Mouse (Mus musculus) neural tube, embryonic 12.5 days (tissue): Measurements from ENCODE around the gene Bckdhb. TPM values are rescaled to one million over a fixed set of nuclear protein-coding genes. Genes with fewer than 3 reads are reported as not detected.

Source experiments
- ATAC-seq: fragments of 200-750 bp; cut with Nextera tagmentation; 2 replicates; pipeline ENCODE4 v1.8.0; 2017; ENCODE audit warnings: low read depth, mild to moderate bottlenecking, moderate TSS enrichment, moderate library complexity; ENCODE audit not compliant: low FRiP score
- H3K27ac ChIP-seq: fragments of 300-500 bp; sonication (generic); 2 replicates; pipeline ENCODE4 v1.5.1; 2016
- H3K27me3 ChIP-seq: fragments of 300-500 bp; sonication (generic); replicated peaks from 2 replicates; pipeline ENCODE4 v1.6.1; 2016; ENCODE audit warnings: mild to moderate bottlenecking
- H3K36me3 ChIP-seq: fragments of 300-500 bp; sonication (generic); 2 replicates; pipeline ENCODE4 v1.6.1; 2016; ENCODE audit warnings: mild to moderate bottlenecking
- H3K4me1 ChIP-seq: fragments of 300-500 bp; sonication (generic); 2 replicates; pipeline ENCODE4 v1.6.1; 2016
- H3K4me2 ChIP-seq: fragments of 300-500 bp; sonication (generic); replicated peaks from 2 replicates; pipeline ENCODE4 v1.6.1; 2016; ENCODE audit warnings: mild to moderate bottlenecking
- H3K4me3 ChIP-seq: fragments of 300-500 bp; sonication (generic); 2 replicates; pipeline ENCODE4 v1.5.1; 2016
- H3K9ac ChIP-seq: fragments of 300-500 bp; sonication (generic); 2 replicates; pipeline ENCODE4 v1.6.1; 2016; ENCODE audit warnings: mild to moderate bottlenecking
- H3K9me3 ChIP-seq: fragments of 300-500 bp; sonication (generic); 2 replicates; pipeline ENCODE4 v1.6.1; 2016; ENCODE audit warnings: mild to moderate bottlenecking
- WGBS: fragments of 180-500 bp; shearing (Covaris S2); methylation state at CpG from one replicate; pipeline ENCODE4 v1.1.7; 2016; 5-methylcytosine and 5-hydroxymethylcytosine counted together
- polyA plus RNA-seq: library from polyadenylated mRNA; unstranded; fragments of >200 nt; fragmentation: Nextera tagmentation; extraction: Ambion mirVana; gene quantifications from 2 replicates; pipeline ENCODE4 v1.2.1, GENCODE M21; 2016

Gene Bckdhb
- polyA plus RNA-seq, 1 experiment from 2014 or later, result 35.0 TPM

- Histone ChIP-seq H3K4me1 (no peaks in the 10 kb centered on the region), H3K4me3 (no peak overlapping the region), H3K36me3 (no peaks in the 10 kb centered on the region), H3K27me3 (no peaks in the 10 kb centered on the region), H3K27ac (no peak overlapping the region), H3K4me2 (no peak overlapping the region), H3K9ac (no peak overlapping the region), H3K9me3 (no peaks in the 10 kb centered on the region)
- WGBS, result 61% methylated on average over 5 of the region's 5 CpGs
- no peak for ATAC-seq
These were observed 192.4 kb downstream of the Bckdhb start for GRCm38 (mm10) chr9:84117337-84117736.

DNA sequence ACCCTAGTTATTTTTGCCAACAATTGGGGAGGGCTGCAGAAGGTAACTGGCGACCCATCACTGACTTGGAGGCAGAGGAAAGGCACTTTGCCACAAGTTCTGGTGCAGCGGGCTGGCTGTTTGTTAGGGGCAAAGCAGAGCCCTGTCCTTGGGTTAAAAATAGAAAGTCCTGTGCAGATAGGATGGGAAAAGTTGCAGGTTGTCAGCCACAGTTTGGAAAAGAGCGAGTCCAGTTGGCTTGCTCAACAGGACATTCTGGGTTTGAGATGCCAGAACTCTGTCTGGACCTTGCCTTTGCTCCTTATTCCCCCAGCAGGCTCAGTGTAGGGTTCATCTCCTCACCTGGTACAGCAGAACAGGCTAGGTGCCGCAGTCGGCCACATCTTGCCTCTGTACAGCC is 200.1 kb downstream of the Bckdhb start:
- ATAC-seq, result no peak
- 97% methylated on average over 5 of the region's 5 CpGs for WGBS
- Histone ChIP-seq H3K4me2 (no peak overlapping the region), H3K4me1 (no peaks in the 10 kb centered on the region), H3K9ac (no peak overlapping the region), H3K27ac (no peak overlapping the region), H3K27me3 (no peaks in the 10 kb centered on the region), H3K4me3 (no peak overlapping the region), H3K9me3 (no peaks in the 10 kb centered on the region), H3K36me3 (no peaks in the 10 kb centered on the region)

DNA sequence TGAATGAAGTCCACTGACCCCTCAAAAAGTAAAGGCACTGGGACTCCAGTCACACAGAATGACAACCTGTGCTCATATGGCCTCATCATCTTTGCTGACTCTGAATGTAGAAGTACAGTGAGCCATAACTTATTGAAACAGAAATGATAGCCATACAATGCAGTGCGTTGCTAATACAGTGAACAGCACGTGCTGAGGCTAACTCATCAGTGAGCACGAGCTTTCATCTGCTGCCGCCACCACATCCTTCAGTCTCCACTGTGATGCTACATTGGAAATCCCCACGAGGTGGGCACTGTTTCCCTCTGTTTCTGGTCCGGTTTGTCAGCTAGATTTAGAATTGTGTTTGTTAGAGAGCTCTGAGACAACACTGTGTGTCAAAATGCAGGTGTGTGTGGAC is 205.4 kb downstream of the Bckdhb start:
- no peak overlapping the region for H3K4me3 ChIP-seq
- no peak overlapping the region for H3K27ac ChIP-seq
- no peak overlapping the region for H3K9ac ChIP-seq
- no peak overlapping the region for H3K4me2 ChIP-seq
- 90% methylated on average over 6 of the region's 6 CpGs for WGBS
- H3K9me3 ChIP-seq, result no peaks in the 10 kb centered on the region
- ATAC-seq, result no peak
- H3K27me3 ChIP-seq, result no peaks in the 10 kb centered on the region
- H3K4me1 ChIP-seq, result no peaks in the 10 kb centered on the region
- H3K36me3 ChIP-seq, result no peaks in the 10 kb centered on the region

DNA sequence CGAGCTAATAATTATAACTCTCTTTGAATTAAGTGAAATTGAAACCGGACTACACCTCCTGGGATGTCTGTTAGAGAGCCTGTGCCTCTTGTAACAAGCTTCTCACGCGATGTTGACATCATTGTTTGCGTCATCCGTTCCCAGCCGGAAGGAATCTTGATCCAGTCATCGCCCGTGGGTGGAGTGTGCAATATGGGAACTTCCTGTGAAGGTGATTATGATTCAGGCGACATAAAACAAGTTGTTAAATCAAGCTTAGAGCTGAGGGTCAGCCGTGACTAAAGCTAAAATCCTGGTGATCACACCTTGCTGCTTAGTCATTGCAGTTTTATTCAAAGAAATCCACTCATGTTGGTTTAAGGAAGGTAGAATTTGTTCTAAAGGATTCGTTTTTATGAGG is 210.1 kb downstream of the Bckdhb start:
- no peak overlapping the region for H3K27ac ChIP-seq
- no peak overlapping the region for H3K4me3 ChIP-seq
- WGBS, result 92% methylated on average over 12 of the region's 12 CpGs
- H3K9me3 ChIP-seq, result no peaks in the 10 kb centered on the region
- H3K9ac ChIP-seq, result no peak overlapping the region
- ATAC-seq, result no peak
- H3K27me3 ChIP-seq, result no peaks in the 10 kb centered on the region
- no peaks in the 10 kb centered on the region for H3K36me3 ChIP-seq
- H3K4me1 ChIP-seq, result no peaks in the 10 kb centered on the region
- H3K4me2 ChIP-seq, result no peak overlapping the region

- Histone ChIP-seq H3K4me1 (no peaks in the 10 kb centered on the region), H3K4me2 (no peak overlapping the region), H3K9me3 (no peaks in the 10 kb centered on the region), H3K27me3 (no peaks in the 10 kb centered on the region), H3K36me3 (no peaks in the 10 kb centered on the region), H3K4me3 (no peak overlapping the region), H3K27ac (no peak overlapping the region), H3K9ac (no peak overlapping the region)
- ATAC-seq, result no peak
- 90% methylated on average over 6 of the region's 6 CpGs for WGBS
These were observed 212.2 kb downstream of the Bckdhb start for GRCm38 (mm10) chr9:84137192-84137591.

- Histone ChIP-seq H3K9ac (no peak overlapping the region), H3K27ac (no peak overlapping the region)
- WGBS, result 90% methylated on average over 2 of the region's 2 CpGs
These were observed 223.2 kb downstream of the Bckdhb start for GRCm38 (mm10) chr9:84148124-84148523.

More at GRCm38 (mm10) chr9:84148124-84148523, 223.2 kb downstream of the Bckdhb start:
- Histone ChIP-seq H3K4me1 (no peaks in the 10 kb centered on the region), H3K27me3 (no peaks in the 10 kb centered on the region), H3K4me2 (no peak overlapping the region), H3K9me3 (no peaks in the 10 kb centered on the region), H3K36me3 (no peaks in the 10 kb centered on the region), H3K4me3 (no peak overlapping the region)
- ATAC-seq, result no peak

Other genes with a start within 250 kb of the Bckdhb start
- 49.2 and 53.7 TPM in 2 replicates for gene Elovl4, start 118.9 kb upstream of the Bckdhb start, polyA plus RNA-seq
- gene Ttk, start 90.5 kb upstream of the Bckdhb start, polyA plus RNA-seq, result 22.3 and 25.0 TPM in 2 replicates